Comparison of ENCODE assay signal across 26 mouse cellular contexts in the genomic region with DNA sequence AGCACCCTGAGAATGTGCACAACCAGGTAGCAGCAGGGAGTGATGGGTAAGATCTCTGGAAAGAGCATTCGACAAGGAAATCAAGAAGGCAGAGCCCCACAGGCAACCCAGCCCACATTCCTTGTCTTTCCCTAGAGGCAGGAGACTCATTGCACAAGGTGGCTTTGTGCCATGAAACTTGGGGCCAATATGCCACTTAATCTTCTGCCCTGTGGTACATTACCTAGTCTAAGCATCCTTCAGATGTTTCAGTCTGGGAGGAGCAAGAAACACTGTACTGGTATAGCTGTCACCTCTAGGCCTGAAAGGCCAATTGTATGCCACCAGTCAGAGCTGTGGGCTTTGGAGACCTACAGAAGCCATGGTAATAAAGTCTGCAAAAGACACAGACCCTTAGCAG.
"Had no signal": no experiment of that assay in that cellular context is flagged by ENCODE, and none has a peak within 500 bp of the region (broad histone marks: within the 10 kb centered on the region; RNA-seq: fewer than 3 reads in every experiment).

No protein-coding gene starts in this region.

- ATAC-seq: hindbrain, postnatal 0 days; intestine, embryonic 16.5 days; liver, embryonic 12.5 days had no signal

- H3K4me3 ChIP-seq: gastrocnemius, adult 2 months; heart, adult 2 months; hindbrain, embryonic 10.5 days; hindbrain, embryonic 12.5 days; hindbrain, embryonic 15.5 days; kidney, embryonic 15.5 days; layer of hippocampus, adult 2 months; left cerebral cortex, adult 2 months; limb, embryonic 13.5 days; limb, embryonic 15.5 days; liver, embryonic 12.5 days had no signal

- H3K27ac ChIP-seq: gastrocnemius, adult 2 months; heart, adult 2 months; hindbrain, embryonic 10.5 days; hindbrain, embryonic 12.5 days; hindbrain, embryonic 15.5 days; hindbrain, postnatal 0 days; kidney, embryonic 15.5 days; kidney, postnatal 0 days; layer of hippocampus, adult 2 months; left cerebral cortex, adult 2 months; limb, embryonic 13.5 days; limb, embryonic 15.5 days; liver, embryonic 12.5 days; liver, embryonic 14.5 days had no signal

- H3K4me2 ChIP-seq: heart, embryonic 11.5 days; hindbrain, embryonic 12.5 days; hindbrain, embryonic 15.5 days; kidney, embryonic 15.5 days; limb, embryonic 13.5 days; limb, embryonic 15.5 days; liver, embryonic 12.5 days had no signal

- H3K27me3 ChIP-seq: hindbrain, embryonic 12.5 days; hindbrain, embryonic 15.5 days; kidney, embryonic 15.5 days; limb, embryonic 13.5 days; limb, embryonic 15.5 days; liver, embryonic 12.5 days had no signal

- H3K9ac ChIP-seq: hindbrain, embryonic 12.5 days; hindbrain, embryonic 15.5 days; kidney, embryonic 15.5 days; limb, embryonic 13.5 days; limb, embryonic 15.5 days; liver, embryonic 12.5 days; liver, embryonic 14.5 days had no signal

- H3K36me3 ChIP-seq: hindbrain, embryonic 10.5 days; hindbrain, embryonic 12.5 days; hindbrain, embryonic 15.5 days; kidney, embryonic 15.5 days; limb, embryonic 13.5 days; limb, embryonic 15.5 days; liver, embryonic 12.5 days had no signal

- DNase-seq: gastrocnemius, adult 2 months; gastrocnemius, postnatal 10 days; gastrocnemius, postnatal 25 days; heart, adult 2 months; heart, postnatal 10 days; heart, postnatal 4 days; kidney, adult 11 months; kidney, adult 2 months; kidney, adult 9 months; kidney, postnatal 14 days; kidney, postnatal 36 days; left cerebral cortex, postnatal 4 days had no signal

- H3K9me3 ChIP-seq: hindbrain, embryonic 10.5 days; kidney, embryonic 15.5 days; limb, embryonic 13.5 days; limb, embryonic 15.5 days; liver, embryonic 12.5 days had no signal
